Mouse (Mus musculus) ES-E14 (cell line): ENCODE measurements around the gene Synrg. TPM values are rescaled to one million over a fixed set of nuclear protein-coding genes. Genes with fewer than 3 reads are reported as not detected.

Experiments
- DNase-seq: peaks from one replicate; pipeline ENCODE4 v3.0.0-alpha.2; 2013; ENCODE audit warnings: low read depth, low spot score
- H3K27ac ChIP-seq: 2 replicates; pipeline ENCODE4 v1.5.1; 2012; ENCODE audit warnings: low read depth, mild to moderate bottlenecking, low read length, moderate library complexity, mixed read lengths; ENCODE audit not compliant: poor library complexity, insufficient read depth, severe bottlenecking
- H3K36me3 ChIP-seq: 2 replicates; pipeline ENCODE4 v1.6.1; 2012; ENCODE audit warnings: mild to moderate bottlenecking, low read length, moderate library complexity, mixed read lengths; ENCODE audit not compliant: control insufficient read depth, poor library complexity, insufficient read depth, severe bottlenecking
- H3K4me1 ChIP-seq, 2 experiments: fragments of 150-350 bp in 1 of 2; sonication (generic) in 1 of 2; 2 replicates each; pipeline ENCODE4 v1.6.1; 2012; ENCODE audit warnings: low read length in 2 of 2, mild to moderate bottlenecking in 1 of 2, mixed read lengths in 1 of 2; ENCODE audit not compliant: control insufficient read depth in 2 of 2, insufficient read depth in 2 of 2, poor library complexity in 1 of 2
- H3K4me3 ChIP-seq, 2 experiments: fragments of 150-350 bp in 1 of 2; sonication (generic) in 1 of 2; 2 replicates each; pipeline ENCODE4 v1.5.1; 2012; ENCODE audit warnings: low read length in 2 of 2, low read depth in 1 of 2, mild to moderate bottlenecking in 1 of 2, mixed read lengths in 1 of 2; ENCODE audit not compliant: insufficient read depth in 1 of 2, poor library complexity in 1 of 2, severe bottlenecking in 1 of 2
- H3K9ac ChIP-seq: 2 replicates; pipeline ENCODE4 v1.6.1; 2012; ENCODE audit warnings: low read depth, mild to moderate bottlenecking, low read length, mixed read lengths; ENCODE audit not compliant: poor library complexity, insufficient read depth, severe bottlenecking
- H3K9me3 ChIP-seq: fragments of 150-350 bp; sonication (generic); 2 replicates; pipeline ENCODE4 v1.6.1; 2012; ENCODE audit warnings: low read depth, mild to moderate bottlenecking, low read length; ENCODE audit not compliant: control insufficient read depth, insufficient read depth
- CHD2 ChIP-seq: IDR thresholded peaks from 2 replicates; pipeline ENCODE4 v1.6.1; 2014; ENCODE audit warnings: mild to moderate bottlenecking, low read depth, low read length, inconsistent platforms
- HCFC1 ChIP-seq: IDR thresholded peaks from 2 replicates; pipeline ENCODE4 v1.6.1; 2012; ENCODE audit warnings: low read length, inconsistent platforms, borderline replicate concordance; ENCODE audit not compliant: insufficient read depth
- MAFK ChIP-seq: IDR thresholded peaks from 2 replicates; pipeline ENCODE4 v1.6.1; 2014; ENCODE audit warnings: mild to moderate bottlenecking, low read depth, low read length, inconsistent platforms; ENCODE audit not compliant: insufficient read depth
- ZC3H11A ChIP-seq: IDR thresholded peaks from 2 replicates; pipeline ENCODE4 v1.6.1; 2012; ENCODE audit warnings: low read depth, mild to moderate bottlenecking, inconsistent platforms, low read length, borderline replicate concordance
- ZNF384 ChIP-seq: IDR thresholded peaks from 2 replicates; pipeline ENCODE4 v1.6.1; 2012; ENCODE audit warnings: low read depth, low read length, inconsistent platforms
- in situ Hi-C, 2 experiments: fragments of 600-800 bp; cut with MboI; formaldehyde crosslinking; loops; one replicate each; pipeline ENCODE4 v1.15.1; 2025; ENCODE audit warnings: low sequenced_read_pairs in 2 of 2, inconsistent platforms in 1 of 2; ENCODE audit not compliant: unreplicated experiment in 2 of 2
- total RNA-seq: library from RNA; depleted of rRNA; stranded (reverse); fragments of 300-350 nt; gene quantifications from 2 replicates; pipeline ENCODE4 v1.2.3, GENCODE M21; 2012

Synrg gene
- total RNA-seq, 1 experiment, result 10.8 TPM

- DNase-seq, result peak; percentile 19
- H3K4me1 ChIP-seq, result peaks cover 4 to 9% of the 10 kb centered on the region in 2 experiments; a peak in 2 of 4 replicates
- no peak overlapping the region for H3K27ac ChIP-seq
- H3K36me3 ChIP-seq, result no peaks in the 10 kb centered on the region
- TF ChIP-seq HCFC1 (no peak), ZC3H11A (no peak), CHD2 (no peak), ZNF384 (no peak)
- no peaks in the 10 kb centered on the region for H3K9me3 ChIP-seq
- no peak overlapping the region; the same call in 1 of the 2 replicates for H3K9ac ChIP-seq
- peak overlapping the region; percentile 74 to 89; a peak in 3 of 4 replicates for H3K4me3 ChIP-seq
- in situ Hi-C loops, result no loop called here
Measured at GRCm38 (mm10) chr11:84066927-84067645, 102.9 kb downstream of the Synrg start.

- in situ Hi-C loops, result no loop called here
- peak; percentile 26 for DNase-seq
- Histone ChIP-seq H3K36me3 (no peaks in the 10 kb centered on the region), H3K9ac (peak overlapping the region; percentile 72), H3K9me3 (no peaks in the 10 kb centered on the region), H3K4me1 (peaks cover 4 to 9% of the 10 kb centered on the region in 2 experiments; a peak in 2 of 4 replicates), H3K27ac (no peak overlapping the region), H3K4me3 (peak overlapping the region; percentile 74 to 89)
- TF ChIP-seq ZNF384 (no peak), MAFK (no peak), ZC3H11A (no peak), CHD2 (no peak), HCFC1 (no peak)
Measured at GRCm38 (mm10) chr11:84067720-84068190, 103.5 kb downstream of the Synrg start.

GRCm38 (mm10) chr11:84068191-84069033, 104.2 kb downstream of the Synrg start:
- peak; percentile 27 for DNase-seq
- no peak overlapping the region for H3K27ac ChIP-seq
- in situ Hi-C loops, result no loop called here
- H3K4me3 ChIP-seq, result peak overlapping the region; percentile 74 to 89
- H3K9me3 ChIP-seq, result no peaks in the 10 kb centered on the region
- peaks cover 4 to 9% of the 10 kb centered on the region in 2 experiments; a peak in 2 of 4 replicates for H3K4me1 ChIP-seq
- no peak for TF ChIP-seq HCFC1
- H3K36me3 ChIP-seq, result no peaks in the 10 kb centered on the region
- peak overlapping the region; percentile 72 for H3K9ac ChIP-seq

GRCm38 (mm10) chr11:84069034-84069370, 104.8 kb downstream of the Synrg start, which contains the start of gene Dusp14:
Gene Dusp14 (minus strand): TSS chr11:84069261.
- H3K36me3 ChIP-seq, result no peaks in the 10 kb centered on the region
- in situ Hi-C loops, result no loop called here
- H3K4me1 ChIP-seq, result peaks cover 4 to 11% of the 10 kb centered on the region in 2 experiments; a peak in 2 of 4 replicates
- H3K9ac ChIP-seq, result peak within 1 kb of the TSS; percentile 72
- TF ChIP-seq HCFC1 (no peak), CHD2 (no peak), MAFK (no peak)
- H3K9me3 ChIP-seq, result no peaks in the 10 kb centered on the region
- peak within 1 kb of the TSS; percentile 74 to 89 for H3K4me3 ChIP-seq
- no peak within 1 kb of the TSS for H3K27ac ChIP-seq
- DNase-seq, result no peak
